Mouse (Mus musculus) ES-Bruce4 (cell line): ENCODE measurements around the gene Paqr6.

Experiments
- EP300 ChIP-seq: IDR thresholded peaks from 2 replicates; pipeline ENCODE4 v1.6.1; 2011; ENCODE audit warnings: low read depth, low read length; ENCODE audit not compliant: insufficient read depth
- POLR2A ChIP-seq: IDR thresholded peaks from one replicate; pipeline ENCODE4 v1.8.1; 2011; ENCODE audit warnings: low read length; ENCODE audit not compliant: insufficient read depth

- no peak for TF ChIP-seq EP300
- no peak for TF ChIP-seq POLR2A
Observed at GRCm38 (mm10) chr3:88398666-88399065, 34.3 kb downstream of the Paqr6 start.
